Mouse (Mus musculus) gastrocnemius, postnatal 14 days (tissue): ENCODE data around the gene Igf1r. TPM values are rescaled to one million over a fixed set of nuclear protein-coding genes. Genes with fewer than 3 reads are reported as not detected.

Experiments
- total RNA-seq, 2 experiments: library from RNA; stranded (reverse); gene quantifications; 2 replicates each; pipeline ENCODE4 v1.2.3; 2021

The Igf1r gene
- total RNA-seq, 2 experiments from 2014 or later: 13.1 to 14.0 TPM

Other genes with a start within 250 kb of the Igf1r start
- 100 to 1,000 TPM; 100 to 120 TPM for gene Synm, start 193.1 kb upstream of the Igf1r start, total RNA-seq